Mouse (Mus musculus) cerebellum, postnatal 4 days (tissue): ENCODE results near the gene Zmiz1.

ENCODE experiments used
- DNase-seq, 2 experiments: peaks; one replicate each; pipeline ENCODE4 v3.0.0; 2022; ENCODE audit warnings: low spot score in 2 of 2, mixed read lengths in 1 of 2

The Zmiz1 gene

GRCm38 (mm10) chr14:25489336-25490078, 30.5 kb downstream of the Zmiz1 start:
- no peak for DNase-seq

DNA sequence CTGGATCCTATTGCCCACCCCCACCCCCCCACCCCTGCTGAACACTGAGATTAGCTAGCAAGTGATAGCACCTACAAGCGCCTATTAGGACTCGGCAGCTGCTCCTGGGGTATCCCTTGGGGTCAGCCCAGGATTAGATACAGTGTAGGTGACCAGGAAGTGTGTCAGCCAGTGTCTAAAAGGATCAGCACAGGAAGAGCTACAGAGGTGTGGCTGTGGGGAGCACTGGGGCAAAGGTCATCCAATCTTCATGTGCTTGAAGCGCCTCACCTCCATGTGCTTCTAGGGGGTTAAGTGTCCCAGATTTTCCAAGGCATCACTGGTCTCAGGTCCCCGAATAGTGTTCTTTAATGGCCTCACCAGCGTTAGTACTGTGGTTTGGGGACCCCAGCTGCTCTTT, 33.0 kb downstream of the Zmiz1 start:
- no peak for DNase-seq

DNA sequence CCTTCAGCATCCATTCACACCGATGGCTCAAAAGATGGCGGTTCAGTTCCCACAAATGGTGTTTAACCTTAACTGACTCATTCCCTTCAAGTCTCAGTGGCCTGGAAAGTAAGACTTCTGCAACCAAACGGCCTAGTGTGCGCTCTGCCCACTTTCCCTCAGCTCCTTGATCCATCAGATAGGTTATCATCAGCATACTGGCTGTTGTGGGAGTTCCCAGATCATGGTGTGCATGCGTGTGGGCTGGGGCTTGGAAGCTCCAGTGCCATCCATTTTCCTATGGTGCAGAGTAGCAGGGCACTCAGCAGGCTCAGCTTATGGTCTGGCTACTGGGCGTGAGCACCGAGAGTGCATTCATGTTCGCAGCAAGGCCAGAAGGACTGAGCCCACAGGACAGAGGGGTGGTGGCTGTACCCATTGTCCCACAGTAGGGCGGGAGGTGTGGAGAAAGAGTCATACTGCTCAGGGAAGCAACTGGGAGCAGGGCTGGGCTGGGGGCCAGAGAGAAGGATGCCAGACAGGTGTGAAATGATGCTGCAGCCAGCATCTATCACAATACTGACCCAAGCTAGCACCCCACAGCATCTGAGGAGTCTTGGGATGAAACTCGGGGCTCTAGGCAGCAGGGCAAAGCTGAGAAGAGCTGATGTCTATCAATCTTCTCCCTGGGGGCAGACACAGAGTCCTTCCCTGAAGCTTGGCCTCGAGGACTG, 33.7 kb downstream of the Zmiz1 start:
- DNase-seq, result no peak

DNA sequence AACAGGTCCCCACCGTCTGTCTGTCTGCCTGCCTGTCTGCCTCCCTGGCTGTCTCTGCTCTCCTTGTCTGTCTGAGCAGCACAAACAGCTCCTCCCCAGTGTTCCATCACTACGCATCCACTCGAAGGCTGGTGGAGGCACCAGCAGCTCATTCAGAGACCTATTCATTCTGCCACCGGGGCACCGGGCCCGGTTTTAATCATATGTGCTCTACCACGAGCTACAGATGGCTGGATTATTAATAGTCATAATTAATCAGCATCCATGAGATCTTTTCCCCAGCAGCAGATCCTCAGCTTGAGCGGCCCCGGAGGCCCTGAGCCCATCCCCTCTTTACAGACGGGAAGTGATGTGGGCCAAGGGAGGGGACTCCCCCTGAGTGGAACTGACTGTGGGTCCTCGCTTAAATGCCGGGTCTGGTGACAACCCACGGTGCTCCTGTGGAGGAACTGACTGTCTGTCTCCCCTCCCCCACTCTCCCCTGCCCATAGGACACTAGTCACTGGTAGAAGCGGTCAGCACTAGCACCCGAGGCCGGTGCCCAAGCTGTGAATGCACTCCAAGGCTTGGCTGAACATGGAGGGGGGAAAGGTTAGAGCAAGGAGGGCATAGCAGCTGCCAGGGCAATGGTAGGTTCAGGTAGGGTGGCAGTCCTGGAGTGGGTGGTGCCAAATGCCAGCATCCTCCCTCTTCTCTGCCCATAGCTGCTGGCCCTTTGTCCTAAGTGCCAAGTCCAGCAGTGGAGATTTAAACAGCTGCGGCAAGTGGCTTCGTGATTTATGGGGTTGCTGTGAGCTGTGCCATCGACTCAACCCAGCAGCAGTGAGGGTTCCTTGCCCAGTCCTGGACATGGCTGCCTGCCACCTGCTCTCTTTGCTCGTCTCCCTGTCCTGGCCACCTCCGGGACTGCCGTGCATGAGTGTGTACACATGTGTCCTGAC, 34.6 kb downstream of the Zmiz1 start:
- peak in 1 of 2 experiments; percentile 37 for DNase-seq

DNA sequence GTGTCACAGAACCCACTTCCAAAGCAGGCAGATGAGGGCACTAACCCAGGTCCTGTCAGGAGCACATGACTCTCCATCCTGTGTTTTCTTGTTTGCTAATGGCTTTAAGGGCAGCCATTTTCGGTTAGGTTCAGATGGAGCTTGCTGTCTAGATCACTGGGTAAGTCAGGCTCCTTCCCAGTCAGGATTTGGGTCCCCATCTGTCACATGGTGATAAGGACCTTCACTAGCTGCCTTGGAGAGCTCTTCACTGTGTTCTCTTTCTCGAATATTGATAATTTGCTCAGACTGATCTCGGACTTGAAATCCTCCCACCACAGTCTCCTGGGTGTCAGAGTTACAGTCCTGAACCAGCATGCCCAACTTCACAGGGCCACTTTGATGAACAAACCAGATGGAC, 35.8 kb downstream of the Zmiz1 start:
- no peak for DNase-seq

DNA sequence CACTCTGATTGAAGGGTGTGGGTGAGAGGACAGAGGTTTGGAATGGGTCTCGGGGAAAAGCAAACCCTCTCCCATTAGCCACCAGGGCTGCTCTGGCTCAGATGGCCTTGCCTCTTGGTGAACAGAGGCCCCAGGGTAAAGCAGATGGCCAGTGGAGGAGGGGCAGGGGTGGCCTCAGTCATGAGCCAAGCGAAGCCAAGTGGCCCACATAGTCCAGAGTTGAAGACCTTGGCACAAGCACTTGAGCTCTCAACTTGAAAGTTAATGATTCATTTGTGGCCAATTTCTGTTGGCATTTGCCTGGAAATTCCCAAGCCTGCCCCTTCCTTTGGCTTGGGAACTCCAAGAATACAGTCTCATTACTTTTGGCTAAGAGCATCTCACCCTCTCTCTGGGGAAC, 37.1 kb downstream of the Zmiz1 start:
- peak in 1 of 2 experiments; percentile 56 for DNase-seq

DNA sequence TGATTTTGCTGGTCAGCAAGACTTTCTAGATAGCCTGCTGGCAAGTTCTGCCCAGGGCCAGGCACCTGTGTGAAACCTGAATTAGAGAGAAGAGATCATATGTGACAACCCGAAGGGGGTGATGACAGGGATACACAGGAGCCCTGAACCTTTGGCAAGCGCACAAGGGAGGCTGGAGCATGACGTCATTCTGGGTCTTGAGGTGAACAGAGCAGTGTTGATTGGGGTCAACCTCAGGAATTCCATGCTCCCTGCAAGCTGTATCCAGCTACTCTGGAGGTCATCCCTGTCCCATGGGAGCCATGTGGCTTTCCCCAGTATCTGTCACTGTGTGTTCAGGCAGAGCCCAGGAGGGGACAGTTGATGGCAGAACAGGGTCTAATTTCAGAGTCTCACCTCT, 38.0 kb downstream of the Zmiz1 start:
- DNase-seq, result no peak

DNA sequence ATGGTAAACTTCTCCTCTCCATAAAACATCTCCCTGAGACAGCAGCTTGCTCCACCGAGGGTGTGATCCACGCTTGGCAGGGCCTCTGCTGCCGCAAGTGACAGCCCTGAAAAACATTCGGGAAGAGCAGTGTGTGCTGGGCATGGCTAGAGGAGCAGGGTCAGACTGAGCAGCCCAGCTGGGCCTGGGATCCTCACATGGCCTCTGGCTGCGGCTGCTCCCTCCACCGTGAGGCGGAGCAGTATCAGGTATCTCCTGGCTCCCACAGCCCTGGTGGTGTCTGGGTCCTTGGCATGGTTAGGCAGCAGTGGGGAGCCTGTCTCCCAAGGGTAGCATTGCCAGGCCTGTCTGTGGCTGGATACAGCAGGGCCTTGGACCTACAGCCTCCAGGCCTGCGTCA, 38.6 kb downstream of the Zmiz1 start:
- DNase-seq, result no peak

DNA sequence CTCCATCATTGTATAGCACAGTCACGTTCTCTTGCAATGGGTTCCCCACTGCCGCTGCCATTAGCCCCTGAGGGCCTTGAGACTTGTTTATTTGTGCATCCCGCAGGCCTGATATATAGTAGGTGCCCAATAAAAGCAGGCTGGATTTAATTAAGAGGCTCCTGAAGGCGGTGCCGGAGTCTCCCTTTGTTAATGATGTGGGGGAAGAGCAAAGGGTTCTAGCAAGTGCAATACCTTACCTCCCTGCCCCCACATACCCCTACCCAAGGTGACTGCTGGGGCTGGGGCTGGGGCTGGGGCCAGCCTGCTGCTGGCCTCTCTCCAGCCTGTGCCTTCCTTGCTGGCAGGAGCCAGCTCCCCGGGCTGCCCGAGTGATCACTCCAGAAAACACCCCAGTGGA, 39.4 kb downstream of the Zmiz1 start:
- no peak for DNase-seq

DNA sequence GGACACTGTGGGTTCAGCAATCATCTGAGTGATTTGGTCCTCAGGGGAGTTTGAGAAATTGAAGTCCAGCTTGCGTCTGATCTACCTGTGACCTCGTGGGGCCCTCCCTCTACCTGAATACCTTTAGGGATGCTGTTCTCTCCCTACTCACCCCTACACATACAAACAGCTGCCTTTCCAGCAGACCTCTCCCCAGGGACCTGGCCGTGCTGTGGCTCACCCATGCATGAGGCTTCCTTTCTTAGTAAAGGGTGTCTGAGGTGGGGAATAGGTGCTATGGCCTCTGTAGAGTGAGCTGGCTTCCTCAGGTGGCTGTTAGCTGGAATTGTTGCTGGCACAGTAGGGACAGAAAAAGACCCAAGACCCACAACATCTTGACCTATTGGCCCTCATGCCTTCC, 40.5 kb downstream of the Zmiz1 start:
- DNase-seq, result no peak

DNA sequence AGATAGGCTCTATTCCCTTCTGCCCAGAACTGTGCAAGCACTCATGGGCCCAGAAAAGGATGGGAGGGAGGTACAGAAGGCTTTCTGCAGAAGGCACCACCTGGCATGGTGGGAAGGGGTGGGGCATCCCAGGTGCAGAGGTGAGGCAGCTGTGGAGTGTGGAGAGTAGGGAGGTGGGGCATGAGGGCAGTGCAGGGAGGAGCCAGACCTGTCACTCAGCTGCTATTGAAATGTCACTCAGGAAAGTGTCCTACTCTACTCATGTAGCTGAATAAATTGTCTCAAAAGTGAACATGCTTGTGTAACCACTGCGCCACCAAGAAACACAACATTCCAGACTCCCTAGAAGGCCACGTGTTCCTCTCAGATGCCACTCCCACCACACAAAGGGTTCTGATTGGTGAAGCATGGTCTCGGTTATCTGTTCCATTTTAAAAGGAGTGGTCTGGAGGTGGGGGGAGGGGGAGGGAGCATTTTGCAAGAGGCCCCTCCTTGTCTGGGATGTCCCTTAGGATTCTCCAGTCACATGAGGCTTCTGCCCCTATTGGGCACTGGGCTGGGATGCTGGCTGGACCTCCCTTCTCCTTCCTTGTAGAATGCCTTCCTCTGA, 41.6 kb downstream of the Zmiz1 start:
- no peak for DNase-seq

- no peak for DNase-seq
These were observed 42.5 kb downstream of the Zmiz1 start for GRCm38 (mm10) chr14:25501481-25501880.

DNA sequence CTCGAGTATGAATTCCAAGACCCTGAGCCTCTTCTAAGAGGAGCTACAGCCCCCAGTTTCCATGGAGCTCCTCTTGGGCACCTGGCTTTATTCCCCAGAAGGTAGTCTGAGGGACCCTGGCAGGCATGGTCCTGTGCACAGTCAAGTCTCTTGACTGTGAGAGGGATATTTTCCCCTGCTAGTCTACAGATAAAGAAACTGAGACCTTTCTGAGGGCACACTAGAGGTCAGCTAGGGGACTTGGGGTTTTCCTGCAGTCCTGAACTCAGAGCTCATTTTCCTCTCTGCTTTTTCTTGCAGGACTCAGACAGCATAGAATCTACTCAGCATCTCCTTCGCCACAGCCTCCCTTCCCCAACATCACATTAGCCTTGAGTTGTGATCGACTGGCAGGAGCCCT, 43.4 kb downstream of the Zmiz1 start:
- no peak for DNase-seq

DNA sequence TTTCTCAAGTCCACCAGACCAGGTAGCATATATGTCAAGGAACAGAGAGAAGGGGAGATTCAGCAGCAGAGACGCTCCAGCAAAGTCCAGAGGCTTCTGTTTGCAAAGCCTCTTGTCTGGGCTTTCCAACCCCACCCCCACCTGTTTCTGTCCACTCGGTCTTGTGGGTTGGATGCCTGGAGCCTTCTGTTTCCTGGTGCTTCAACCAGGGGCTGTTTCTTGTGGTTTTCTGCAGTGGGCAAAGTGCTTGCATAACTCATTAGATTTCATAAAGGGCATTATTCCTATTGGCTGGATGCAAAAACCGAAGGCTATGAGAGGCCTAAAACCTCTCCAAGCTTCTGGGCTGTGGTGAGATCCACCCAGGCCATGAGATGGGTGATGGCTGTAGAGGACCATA, 45.3 kb downstream of the Zmiz1 start:
- no peak for DNase-seq

GRCm38 (mm10) chr14:25505201-25505671, 46.3 kb downstream of the Zmiz1 start:
- no peak for DNase-seq

GRCm38 (mm10) chr14:25508111-25508756, 49.2 kb downstream of the Zmiz1 start:
- DNase-seq, result no peak

DNA sequence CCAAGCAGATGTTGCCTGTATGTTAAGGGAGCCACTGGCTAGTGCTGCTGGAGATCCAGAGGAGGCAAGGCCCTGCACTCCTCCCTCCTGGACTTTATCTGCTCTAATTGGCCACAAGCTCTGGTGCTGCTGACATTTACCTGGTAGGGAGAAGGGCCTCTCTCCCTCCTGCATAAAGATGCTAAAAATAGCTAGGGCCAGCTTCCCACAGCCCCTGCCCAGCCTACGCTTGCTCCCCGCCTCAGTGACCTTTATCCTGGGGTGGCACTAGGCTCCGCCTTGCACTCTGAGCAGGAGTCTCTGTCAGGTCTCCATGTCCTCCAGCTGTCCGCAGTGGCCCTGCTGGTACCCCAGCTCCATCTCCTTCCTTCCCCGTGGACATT, 49.8 kb downstream of the Zmiz1 start:
- no peak for DNase-seq

DNA sequence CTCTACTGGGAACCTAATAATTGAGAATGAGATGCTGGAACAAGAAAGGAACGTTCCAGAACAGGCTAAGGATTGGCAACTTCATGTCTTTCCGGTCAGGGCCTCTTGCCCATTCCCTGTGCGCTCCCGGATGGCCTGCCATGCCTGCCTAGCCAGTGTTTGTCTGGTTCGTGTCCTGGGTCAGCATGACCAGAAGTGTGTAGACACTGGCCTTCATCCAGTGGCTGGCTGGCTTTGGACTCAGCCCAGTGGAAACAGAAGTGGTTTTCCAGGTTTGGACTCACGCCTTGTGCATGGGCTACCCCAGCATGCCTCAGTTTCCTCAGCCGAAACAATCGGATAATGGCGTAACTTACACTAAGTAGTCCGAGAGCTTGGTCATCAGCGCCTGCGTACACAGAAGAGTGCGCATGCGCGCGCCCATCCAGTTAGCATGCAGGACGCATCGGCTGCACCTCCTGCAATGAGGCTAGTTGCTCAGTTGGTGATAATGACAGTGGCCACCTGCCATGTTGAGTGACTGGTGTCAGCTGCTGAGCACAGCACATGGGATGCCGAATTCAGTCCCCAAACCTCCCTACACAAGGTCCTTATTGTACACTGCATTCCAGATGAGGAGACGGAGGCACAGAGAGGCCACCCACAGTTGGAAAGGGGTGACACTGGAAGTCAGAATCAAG, 50.6 kb downstream of the Zmiz1 start:
- DNase-seq, result no peak

GRCm38 (mm10) chr14:25510362-25510761, 51.4 kb downstream of the Zmiz1 start:
- DNase-seq, result no peak

GRCm38 (mm10) chr14:25510987-25511386, 52.0 kb downstream of the Zmiz1 start:
- DNase-seq, result no peak

- DNase-seq, result no peak
These were observed 52.6 kb downstream of the Zmiz1 start for GRCm38 (mm10) chr14:25511564-25511963.
